Mouse (Mus musculus) C2C12 (cell line): ENCODE measurements around the gene Bad. TPM values are rescaled to one million over a fixed set of nuclear protein-coding genes. Genes with fewer than 3 reads are reported as not detected.
"Not testable (repeated sequence)": the region's sequence is repeated elsewhere in the genome, so short reads cannot be mapped to it uniquely, and the experiment has no call there.

Experiments used
- H3K27me3 ChIP-seq: one replicate; pipeline ENCODE4 v1.6.1; 2011; ENCODE audit not compliant: control insufficient read depth, insufficient read depth, insufficient read length
- H3K36me3 ChIP-seq: one replicate; pipeline ENCODE4 v1.6.1; 2011; ENCODE audit not compliant: control insufficient read depth, insufficient read depth
- H3K4me3 ChIP-seq: one replicate; pipeline ENCODE4 v1.5.1; 2011; ENCODE audit warnings: mild to moderate bottlenecking, control low read depth; ENCODE audit not compliant: poor library complexity, insufficient read depth, severe bottlenecking
- H3K79me2 ChIP-seq: one replicate; pipeline ENCODE4 v1.6.1; 2011; ENCODE audit not compliant: control insufficient read depth, insufficient read depth
- H3K79me3 ChIP-seq: one replicate; pipeline ENCODE4 v1.6.1; 2011; ENCODE audit warnings: low read depth, control low read depth
- H3ac ChIP-seq: one replicate; pipeline ENCODE3; 2011; ENCODE audit warnings: low read depth; ENCODE audit not compliant: control insufficient read depth, insufficient read length
- CEBPB ChIP-seq: IDR thresholded peaks from one replicate; pipeline ENCODE4 v1.6.1; 2011; ENCODE audit warnings: low read depth, mild to moderate bottlenecking, control low read depth, moderate library complexity
- CTCF ChIP-seq: IDR thresholded peaks from one replicate; pipeline ENCODE4 v1.5.1; 2011; ENCODE audit not compliant: control insufficient read depth, insufficient read depth, insufficient read length
- FOSL1 ChIP-seq: IDR thresholded peaks from one replicate; pipeline ENCODE4 v1.8.0; 2011; ENCODE audit warnings: mild to moderate bottlenecking, low read length; ENCODE audit not compliant: poor library complexity, insufficient read depth, severe bottlenecking
- MAX ChIP-seq: IDR thresholded peaks from one replicate; pipeline ENCODE4 v1.6.1; 2011; ENCODE audit warnings: mild to moderate bottlenecking, control low read depth
- MYOD1 ChIP-seq: IDR thresholded peaks from one replicate; pipeline ENCODE4 v1.6.1; 2011; ENCODE audit warnings: low read depth; ENCODE audit not compliant: control insufficient read depth, insufficient read length
- MYOG ChIP-seq: IDR thresholded peaks from one replicate; pipeline ENCODE4 v1.6.1; 2011; ENCODE audit not compliant: control insufficient read depth, insufficient read length; ENCODE audit errors: extremely low read depth
- USF1 ChIP-seq: IDR thresholded peaks from one replicate; pipeline ENCODE4 v1.6.1; 2011; ENCODE audit warnings: low read depth, mild to moderate bottlenecking, control low read depth, moderate library complexity
- polyA plus RNA-seq: library from polyadenylated mRNA; unstranded; fragments of >200 nt; fragmentation: generic; extraction: Trizol; gene quantifications from one replicate; pipeline ENCODE4 v1.2.1, GENCODE M21; 2012; ENCODE audit warnings: missing spikeins

Bad gene
- polyA plus RNA-seq, 1 experiment = 84.0 TPM

GRCm38 (mm10) chr19:6987904-6988285, 46.2 kb downstream of the Bad start:
- H3K36me3 ChIP-seq = peaks cover 14% of the 10 kb centered on the region
- peak overlapping the region; percentile 72 for H3ac ChIP-seq
- peaks cover 3% of the 10 kb centered on the region for H3K79me3 ChIP-seq
- peaks cover 12% of the 10 kb centered on the region for H3K79me2 ChIP-seq
- no peak for TF ChIP-seq MYOG
- H3K27me3 ChIP-seq = no peaks in the 10 kb centered on the region
- peak overlapping the region; percentile 50 for H3K4me3 ChIP-seq

DNA sequence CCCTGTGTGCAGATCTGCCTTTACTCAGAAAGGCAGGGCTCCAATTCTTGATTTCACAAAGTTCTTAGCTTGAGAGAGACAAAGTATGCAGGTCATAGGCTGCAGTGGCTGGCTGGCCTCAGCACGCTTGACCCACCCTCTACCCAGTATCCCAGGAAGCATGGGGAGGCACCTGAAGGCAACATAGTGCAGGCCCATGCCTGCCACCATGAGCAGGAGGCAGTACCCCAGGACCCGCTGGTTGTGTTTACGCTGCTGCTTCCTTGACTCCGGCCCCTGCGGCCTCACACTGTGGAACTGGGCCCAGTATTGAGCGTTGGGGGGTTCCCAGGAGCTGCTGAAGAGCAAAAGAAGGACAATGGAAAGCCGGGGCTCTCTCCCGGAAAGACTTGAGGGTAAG, 47.6 kb downstream of the Bad start:
- Histone ChIP-seq H3K79me2 (peaks cover 12% of the 10 kb centered on the region), H3K4me3 (no peak overlapping the region)
- TF ChIP-seq USF1 (no peak), MYOD1 (no peak), MAX (no peak), FOSL1 (no peak), CTCF (no peak), MYOG (no peak), CEBPB (no peak)

DNA sequence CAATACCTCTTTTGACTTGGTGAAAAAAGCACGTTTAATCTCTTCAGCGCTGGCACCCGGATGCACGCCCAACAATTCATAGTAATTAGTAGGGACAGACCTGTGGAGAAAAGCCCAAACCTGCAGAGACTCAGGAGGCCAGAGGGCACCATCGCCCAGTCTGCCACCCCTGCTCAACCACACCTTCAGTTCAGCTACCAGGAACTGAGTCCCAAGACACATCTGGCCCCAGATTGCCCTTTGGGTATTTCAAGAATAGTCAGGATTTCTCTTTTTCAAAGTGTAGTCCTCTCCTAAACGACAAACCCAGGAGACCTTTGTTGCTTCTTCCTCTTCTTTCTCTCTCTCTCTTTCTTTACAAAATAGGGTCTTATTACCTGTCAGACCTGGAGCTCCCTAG, 49.1 kb downstream of the Bad start:
- H3ac ChIP-seq = no peak overlapping the region
- H3K79me2 ChIP-seq = peaks cover 10% of the 10 kb centered on the region
- no peaks in the 10 kb centered on the region for H3K36me3 ChIP-seq
- peaks cover 3% of the 10 kb centered on the region for H3K79me3 ChIP-seq
- TF ChIP-seq MYOD1 (no peak), USF1 (no peak), FOSL1 (no peak), MYOG (no peak), CTCF (no peak), CEBPB (no peak), MAX (no peak)
- H3K27me3 ChIP-seq = no peaks in the 10 kb centered on the region
- no peak overlapping the region for H3K4me3 ChIP-seq

More for the DNA sequence above, 47.6 kb downstream of the Bad start:
- no peak overlapping the region for H3ac ChIP-seq
- H3K27me3 ChIP-seq = no peaks in the 10 kb centered on the region
- H3K79me3 ChIP-seq = peaks cover 3% of the 10 kb centered on the region
- H3K36me3 ChIP-seq = peaks cover under 1% of the 10 kb centered on the region

DNA sequence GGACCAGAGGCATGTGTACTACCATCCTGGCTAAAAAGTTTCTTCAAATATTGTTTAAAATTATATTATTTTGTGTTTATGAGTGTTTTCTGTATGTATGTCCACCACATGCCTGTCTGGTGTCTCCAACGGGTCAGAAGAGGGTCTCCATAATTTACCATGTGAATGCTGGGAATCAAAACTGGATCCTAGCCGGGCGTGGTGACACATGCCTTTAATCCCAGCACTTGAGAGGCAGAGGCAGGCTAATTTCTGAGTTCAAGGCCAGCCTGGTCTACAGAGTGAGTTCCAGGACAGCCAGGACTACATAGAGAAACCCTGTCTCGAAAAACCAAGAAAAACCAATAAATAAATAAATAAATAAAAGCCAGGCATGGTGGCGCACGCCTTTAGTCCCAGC, 49.5 kb downstream of the Bad start:
- not testable (repeated sequence) for H3K27me3 ChIP-seq, H3K79me2 ChIP-seq, H3K4me3 ChIP-seq, H3ac ChIP-seq, H3K79me3 ChIP-seq, H3K36me3 ChIP-seq

- peak within 1 kb of the TSS; percentile 42 for H3K4me3 ChIP-seq
- H3K79me2 ChIP-seq = no peaks in the 10 kb centered on the region
- no peaks in the 10 kb centered on the region for H3K79me3 ChIP-seq
- no peaks in the 10 kb centered on the region for H3K27me3 ChIP-seq
- H3K36me3 ChIP-seq = no peaks in the 10 kb centered on the region
- TF ChIP-seq FOSL1 (no peak), MYOD1 (no peak), CEBPB (no peak)
- peak within 1 kb of the TSS; percentile 75 for H3ac ChIP-seq
Measured at GRCm38 (mm10) chr19:6992011-6992858, 50.6 kb downstream of the Bad start, which contains the start of gene Dnajc4. Gene Dnajc4, minus strand, starts transcription at chr19:6992572.

- TF ChIP-seq MYOD1 (no peak), MAX (no peak), MYOG (no peak), CTCF (no peak), FOSL1 (no peak), CEBPB (no peak), USF1 (no peak)
Measured at GRCm38 (mm10) chr19:6993011-6993770, 51.5 kb downstream of the Bad start.

More at GRCm38 (mm10) chr19:6993011-6993770, 51.5 kb downstream of the Bad start:
- Histone ChIP-seq H3K79me3 (no peaks in the 10 kb centered on the region), H3K36me3 (no peaks in the 10 kb centered on the region), H3K79me2 (no peaks in the 10 kb centered on the region), H3ac (peak overlapping the region; percentile 66), H3K27me3 (no peaks in the 10 kb centered on the region), H3K4me3 (peak overlapping the region; percentile 25)
